In genomic region chr1:75369984-75370660, GRCm38 (mm10) we compare ENCODE assay signal across 9 mouse cellular contexts. TPM values are rescaled to one million over a fixed set of nuclear protein-coding genes. Genes with fewer than 3 reads are reported as not detected.
DNase-seq lines count a peak whose midpoint lies in the region; ATAC-seq lines count a peak whose summit lies in the region.
"Had no signal": no experiment of that assay in that cellular context is flagged by ENCODE, and none has a peak within 500 bp of the region (broad histone marks: within the 10 kb centered on the region; RNA-seq: fewer than 3 reads in every experiment).

No protein-coding gene starts in this region.

- DNase-seq in heart, adult 11 months: peak; percentile 97
- no peak for DNase-seq in heart, postnatal 25 days (ENCODE audit: low spot score)
- DNase-seq in cerebellum, postnatal 36 days: peak; percentile 99
- DNase-seq in heart, postnatal 36 days: peak; percentile 61 to 69
- DNase-seq in thymus, postnatal 4 days: no peak
- no peak for DNase-seq in spleen, postnatal 4 days (ENCODE audit: low spot score in 2 of 2)

- H3K9me3 ChIP-seq in liver, embryonic 15.5 days (replicated peaks): no peaks in the 10 kb centered on the region
- H3K9me3 ChIP-seq: limb, embryonic 12.5 days had no signal

- no peak overlapping the region for H3K4me3 ChIP-seq in liver, embryonic 15.5 days (replicated peaks)
- H3K4me3 ChIP-seq: limb, embryonic 12.5 days had no signal

- intact Hi-C loops in heart, postnatal 25 days (cut with DNase I): loop anchor here (5.0 kb wide), 1 partner anchor 37 kb away; no protein-coding TSS in a partner anchor
- intact Hi-C loops in heart, postnatal 36 days (cut with DNase I): loop anchor here (5.0 kb wide), 1 partner anchor 42 kb away; no protein-coding TSS in a partner anchor

- 0 out of 2 replicates have a peak, but pooled peaks cover 8% of the 10 kb centered on the region for H3K4me1 ChIP-seq in liver, embryonic 15.5 days (replicated peaks)

- H3K36me3 ChIP-seq in liver, embryonic 15.5 days (replicated peaks): no peaks in the 10 kb centered on the region
- H3K36me3 ChIP-seq: limb, embryonic 12.5 days had no signal

- ATAC-seq in liver, embryonic 15.5 days (ENCODE audit: insufficient read depth): peak; percentile 68
- no peak for ATAC-seq in CD4-positive, CD25-positive, alpha-beta regulatory T cell, adult 4 months

- no peak overlapping the region for H3K9ac ChIP-seq in liver, embryonic 15.5 days
- H3K9ac ChIP-seq: limb, embryonic 12.5 days had no signal

- WGBS in liver, embryonic 15.5 days (ENCODE audit: insufficient replicate concordance): 47% methylated on average over 13 of the region's 13 CpGs

- H3K4me2 ChIP-seq in liver, embryonic 15.5 days: peak overlapping the region; percentile 29; the same call in 1 of the 2 replicates

- H3K27ac ChIP-seq in liver, embryonic 15.5 days (replicated peaks): peak overlapping the region; percentile 51
- H3K27ac ChIP-seq: limb, embryonic 12.5 days had no signal

- H3K27me3 ChIP-seq in liver, embryonic 15.5 days: peaks cover 34% of the 10 kb centered on the region

RNA-seq across cellular contexts. Expression of gene Speg, which starts 5.0 kb away (rescaled TPM):
- 100 to 1,000 TPM; 141 to 144 TPM for total RNA-seq in heart, postnatal 25 days (2021)
- 100 to 1,000 TPM; 120 to 128 TPM for total RNA-seq in heart, postnatal 36 days (2021)
- polyA plus RNA-seq in liver, embryonic 15.5 days (2015; fragmentation: Nextera tagmentation; extraction: Ambion mirVana): 8.7 and 9.4 TPM in 2 replicates
- polyA plus RNA-seq in CD4-positive, CD25-positive, alpha-beta regulatory T cell, adult 4 months (2017; shearing (Covaris generic)): under 1 TPM in 1 of 2 experiments, not detected in 1; 0.03 TPM

RNA-seq across cellular contexts. Expression of gene Des, which starts 10.0 kb away (rescaled TPM):
- total RNA-seq in heart, postnatal 25 days (2021): 1,000 to 10,000 TPM; 1,261 to 1,294 TPM
- total RNA-seq in heart, postnatal 36 days (2021): 1,000 to 10,000 TPM; 1,347 to 1,420 TPM
- 10.3 and 12.8 TPM in 2 replicates for polyA plus RNA-seq in liver, embryonic 15.5 days (2015; fragmentation: Nextera tagmentation; extraction: Ambion mirVana)
- polyA plus RNA-seq in CD4-positive, CD25-positive, alpha-beta regulatory T cell, adult 4 months (2017; shearing (Covaris generic)): not detected

RNA-seq across cellular contexts. Expression of gene Dnpep, which starts 52.3 kb away (rescaled TPM):
- total RNA-seq in heart, postnatal 25 days (2021): 10 to 100 TPM; 81.8 to 82.7 TPM
- total RNA-seq in heart, postnatal 36 days (2021): 10 to 100 TPM; 78.0 to 89.7 TPM
- polyA plus RNA-seq in liver, embryonic 15.5 days (2015; fragmentation: Nextera tagmentation; extraction: Ambion mirVana): 52.1 and 57.4 TPM in 2 replicates
- 10 to 100 TPM; 56.0 to 90.5 TPM for polyA plus RNA-seq in CD4-positive, CD25-positive, alpha-beta regulatory T cell, adult 4 months (2017; shearing (Covaris generic))

Comparison
In these comparisons a context has a peak if more than half of its experiments do, and no peak if none do; other contexts are left out.
1. DNase-seq: peak in heart, adult 11 months (single experiment), cerebellum, postnatal 36 days (2 of 2) and heart, postnatal 36 days (2 of 2); none in heart, postnatal 25 days (single experiment), thymus, postnatal 4 days (single experiment) and spleen, postnatal 4 days (0 of 2).